Mouse (Mus musculus) mesoderm, embryonic 11.5 days (tissue): ENCODE measurements around the gene Fmod.

Experiments
- DNase-seq: peaks from one replicate; pipeline ENCODE4 v3.0.0-alpha.2; 2012; ENCODE audit warnings: low read depth, low spot score

Fmod gene

DNA sequence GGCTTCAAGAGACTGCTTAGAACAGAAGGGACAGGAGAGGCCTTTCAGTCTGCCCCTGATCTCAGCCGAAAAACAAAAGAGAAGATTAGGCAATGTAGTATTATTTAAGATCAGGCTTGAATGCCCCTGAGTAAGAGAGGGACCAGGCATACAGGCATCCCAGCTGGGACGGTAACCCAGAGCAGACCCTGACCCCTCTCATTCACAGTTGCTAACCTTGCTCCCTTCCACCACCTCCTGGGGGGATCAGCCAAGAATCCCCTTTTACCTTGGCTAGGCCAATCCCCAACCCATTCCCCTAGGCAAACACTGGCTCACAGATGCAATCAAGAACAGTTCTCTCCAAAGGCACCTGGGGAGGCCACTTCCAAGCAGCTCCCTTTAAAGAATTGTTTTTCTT, 39.7 kb downstream of the Fmod start:
- DNase-seq, result no peak

DNA sequence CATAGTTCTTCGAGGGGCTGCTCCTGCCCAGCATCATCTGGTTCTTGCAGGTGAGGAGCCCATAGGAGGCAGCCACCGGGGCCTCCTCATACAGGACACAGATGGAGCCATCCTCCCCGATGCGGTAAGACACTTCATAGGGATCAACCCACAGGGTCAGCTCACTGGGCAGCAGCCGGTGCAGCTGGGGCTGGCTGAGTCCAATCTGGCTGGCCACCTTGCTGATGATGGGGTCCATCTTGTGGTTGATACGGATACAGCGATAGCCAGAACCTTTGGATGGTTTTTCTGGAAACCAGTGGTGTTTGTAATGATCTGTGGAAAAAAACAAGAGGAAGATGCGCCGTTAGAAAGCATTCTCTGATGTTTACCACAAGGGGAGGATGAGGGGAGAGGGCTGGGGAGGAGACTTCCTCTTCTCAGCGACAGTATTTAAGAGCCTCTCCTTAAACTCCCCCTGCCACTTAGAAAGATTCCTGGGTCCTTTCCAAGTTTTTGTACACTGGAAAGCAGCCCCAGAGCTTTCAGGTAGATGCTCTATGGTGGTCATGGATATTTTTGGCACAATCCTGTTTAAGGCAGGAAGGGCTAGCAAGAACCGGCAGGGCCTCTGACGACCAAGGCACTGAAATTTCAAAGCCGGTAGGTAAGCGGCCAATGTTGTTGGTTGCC, 40.5 kb downstream of the Fmod start:
- no peak for DNase-seq

DNA sequence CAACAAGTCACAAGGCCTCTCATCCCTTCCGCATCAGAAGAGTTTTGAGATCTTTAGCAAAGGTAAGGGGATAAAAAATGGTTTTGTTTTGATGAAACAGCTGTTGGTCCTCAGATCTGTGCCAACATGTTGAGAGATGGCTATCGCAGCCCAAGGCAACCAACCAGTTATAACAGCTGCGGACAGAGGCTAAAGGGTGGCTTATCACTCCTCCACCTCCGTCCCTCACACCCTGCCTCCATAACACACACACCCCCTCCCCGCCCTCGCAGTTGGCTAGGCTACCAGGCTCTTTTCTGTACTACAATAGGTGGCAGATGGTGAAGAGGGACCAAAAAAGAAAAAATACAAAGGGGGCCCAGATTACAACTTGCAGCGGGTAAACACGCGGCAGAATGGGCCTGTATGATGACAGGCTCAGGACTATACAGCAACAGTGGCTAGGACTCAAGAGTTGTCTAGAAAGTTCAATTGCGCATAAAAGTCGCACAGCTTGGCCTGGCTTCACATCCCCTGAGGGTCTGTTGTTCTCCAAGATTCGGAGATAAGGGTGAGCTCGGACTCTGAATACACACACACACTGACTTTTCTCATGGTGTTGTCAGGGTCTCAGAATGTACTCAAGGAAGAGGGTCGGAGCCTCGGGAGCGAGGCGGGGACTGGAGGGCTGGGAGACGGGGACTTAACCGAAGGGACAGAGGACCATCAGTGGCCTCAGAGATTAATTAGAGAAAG, 41.2 kb downstream of the Fmod start:
- no peak for DNase-seq

DNA sequence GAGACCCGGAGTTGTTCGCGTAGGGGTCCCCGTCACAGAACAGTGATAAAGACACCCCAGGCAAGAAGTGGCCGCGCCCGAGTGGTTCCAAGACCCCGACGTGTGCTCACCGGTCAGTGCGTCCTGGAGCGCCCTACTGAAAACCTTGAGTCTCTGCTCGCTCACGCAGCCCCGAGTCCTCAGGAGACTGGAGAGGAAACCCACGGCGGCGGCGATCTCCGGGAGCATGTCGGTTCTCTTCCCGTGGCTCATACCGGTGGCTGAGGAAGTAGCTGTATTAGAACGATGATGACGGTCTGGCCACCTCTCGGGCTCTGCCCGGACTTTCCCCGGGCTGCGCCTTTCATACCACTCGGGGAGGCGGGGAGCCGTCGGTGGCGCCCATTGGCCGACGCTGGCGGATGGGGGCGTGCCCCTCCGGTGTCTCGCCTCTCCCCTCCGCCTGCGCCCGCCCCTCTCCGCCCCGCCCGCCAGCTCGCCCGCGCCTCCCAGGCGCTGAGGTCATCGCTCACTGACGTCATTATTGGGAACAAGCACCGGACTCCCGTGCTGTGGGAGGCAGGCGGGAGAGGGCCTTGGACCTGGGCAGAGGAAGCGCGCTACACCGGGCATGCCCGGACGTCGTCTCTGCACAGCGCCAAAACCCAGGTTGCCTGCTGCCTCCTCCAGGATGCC, 41.9 kb downstream of the Fmod start, which contains the start of gene Btg2:
Btg2 (minus strand) TSS at position 319 of the 675 bp plus-strand sequence.
- peak; percentile 97 for DNase-seq

DNA sequence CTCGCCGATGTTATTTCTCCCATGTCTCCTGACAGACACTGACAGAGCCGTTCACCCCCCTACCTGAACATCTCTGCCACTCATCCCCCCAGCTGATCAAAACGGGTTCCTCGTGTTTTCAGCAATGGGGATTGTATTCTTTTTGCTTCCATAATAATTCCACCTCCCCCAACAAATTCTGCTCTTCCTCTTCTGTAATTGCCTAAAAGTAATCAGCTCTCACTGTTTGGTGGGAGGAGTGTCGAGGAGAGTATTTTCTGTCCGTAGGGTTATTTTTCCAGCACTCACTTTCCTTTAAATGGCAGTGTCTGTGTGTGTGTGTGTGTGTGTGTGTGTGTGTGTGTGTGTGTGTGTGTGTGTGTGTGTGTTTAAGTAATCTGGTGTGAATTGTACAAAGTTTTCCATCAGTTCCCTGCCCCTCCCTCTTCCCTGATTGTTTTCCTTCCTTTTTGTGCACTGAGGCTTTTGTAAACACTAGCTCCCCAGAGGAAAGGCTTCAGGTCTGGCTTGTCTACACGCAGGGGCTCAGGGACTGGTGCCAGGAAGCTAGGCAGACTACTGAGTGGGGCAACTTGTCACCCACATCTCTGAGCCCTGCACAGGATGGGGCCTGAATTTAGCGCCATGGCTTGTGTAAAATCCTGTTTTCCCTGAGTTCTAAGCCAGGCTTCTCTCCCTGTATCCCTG, 42.6 kb downstream of the Fmod start:
- no peak for DNase-seq

DNA sequence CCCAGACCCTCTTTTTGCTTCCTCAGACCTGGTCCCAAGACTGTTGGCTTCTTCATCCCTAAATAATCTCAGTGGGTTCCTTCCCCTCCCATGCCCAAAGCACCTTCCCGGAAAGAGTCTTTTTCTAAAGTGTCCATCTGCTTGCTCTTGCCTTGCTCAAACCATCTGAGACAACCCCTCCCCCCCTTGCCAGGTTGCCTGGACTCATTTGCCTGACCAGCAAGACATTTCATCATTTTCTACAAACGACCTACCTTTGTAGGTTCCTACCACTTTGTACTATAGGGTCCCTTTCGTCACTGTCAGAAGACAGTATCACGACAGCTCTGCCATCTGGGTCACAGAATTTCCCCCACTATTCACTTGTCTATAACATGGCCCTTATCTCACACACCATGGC, 43.4 kb downstream of the Fmod start:
- no peak for DNase-seq

DNA sequence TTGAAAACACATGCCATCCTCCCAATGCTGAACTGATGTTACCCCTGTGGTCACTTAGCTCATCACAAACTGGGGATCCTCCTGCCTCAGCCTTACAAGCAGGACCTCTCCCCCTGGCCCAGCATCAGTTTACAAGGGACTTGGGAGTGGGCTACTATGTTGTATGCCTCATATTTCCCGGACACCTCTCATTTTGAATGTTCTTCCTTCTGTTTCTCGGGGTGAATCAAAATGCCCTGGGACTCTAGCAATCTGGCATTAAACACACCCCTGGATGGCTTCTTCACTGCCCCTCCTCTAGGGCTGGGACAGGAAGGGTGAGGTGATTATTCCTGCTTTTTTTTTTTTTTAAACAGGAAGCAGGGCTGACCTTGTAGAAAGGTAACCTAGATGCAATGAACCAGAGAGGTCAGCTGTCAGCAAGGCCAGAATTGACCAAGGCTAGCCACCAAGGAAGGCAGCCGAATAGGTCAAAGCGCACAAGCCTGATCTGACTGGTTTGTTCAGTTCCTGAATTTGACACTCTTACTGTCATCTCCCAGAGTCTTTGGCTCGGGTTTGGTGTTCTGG, 43.9 kb downstream of the Fmod start:
- no peak for DNase-seq

DNA sequence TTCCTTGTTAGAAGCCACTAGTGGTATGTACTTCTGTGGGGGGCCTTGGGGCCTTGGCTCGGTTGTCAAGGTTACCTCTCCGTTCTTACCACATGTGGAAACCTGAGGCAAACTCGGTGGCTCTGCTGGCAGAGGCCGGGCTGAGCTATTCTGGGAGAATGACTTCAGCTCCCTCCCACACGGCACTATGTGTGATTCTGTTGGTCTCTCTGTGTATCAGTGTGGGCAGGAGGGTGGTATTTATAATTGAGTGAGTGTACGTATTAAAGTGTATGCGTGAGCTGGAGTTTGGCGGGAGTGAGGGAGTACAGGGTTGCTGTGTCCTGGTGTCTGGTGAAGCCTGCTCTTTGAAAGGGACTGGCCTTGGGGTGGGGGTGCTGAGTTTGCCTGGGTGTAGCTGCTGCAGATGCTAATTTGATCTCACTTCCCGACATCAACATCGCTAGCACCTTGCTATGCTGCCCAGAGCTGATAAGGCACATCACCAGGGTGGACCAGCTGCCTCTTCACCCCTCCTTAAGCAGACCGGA, 46.0 kb downstream of the Fmod start:
- DNase-seq, result no peak

DNA sequence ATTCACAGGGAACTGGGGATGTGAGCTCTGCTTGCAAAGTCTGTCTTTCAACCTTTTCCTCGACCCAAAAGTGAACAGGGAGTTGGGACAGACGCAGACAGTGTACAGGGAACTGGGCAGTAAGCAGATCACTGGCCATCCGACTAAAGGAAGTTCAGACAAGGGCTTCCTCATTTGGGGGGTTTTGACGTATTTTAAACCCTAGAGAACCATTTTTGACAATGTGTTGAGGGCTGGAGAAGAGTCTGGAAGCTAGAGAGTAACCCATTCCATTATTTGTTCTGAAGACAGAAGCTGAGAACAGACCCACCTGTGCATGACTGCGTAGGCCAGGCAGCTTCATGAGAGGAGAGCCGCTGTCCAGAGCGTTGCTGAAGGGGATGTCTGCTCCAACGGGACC, 46.6 kb downstream of the Fmod start:
- DNase-seq, result no peak

DNA sequence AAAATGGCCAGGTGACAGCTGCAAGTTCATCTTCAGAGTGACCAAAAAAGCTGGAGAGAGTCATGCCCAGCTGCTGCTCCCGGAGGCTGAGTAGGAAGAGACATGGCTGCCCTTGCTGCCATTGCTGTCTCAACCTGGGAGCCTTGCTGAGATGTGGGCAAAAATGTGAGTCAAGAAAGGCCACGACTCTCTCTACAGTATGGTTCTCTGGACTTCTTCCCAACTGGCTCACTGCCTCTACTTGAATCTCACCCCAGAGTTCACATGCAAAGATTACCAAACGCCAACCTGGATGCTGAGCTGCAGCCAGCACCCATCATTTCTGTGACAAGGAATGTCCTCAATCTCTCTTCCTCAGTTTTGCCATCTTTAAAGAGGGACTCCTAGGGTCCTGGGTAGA, 47.1 kb downstream of the Fmod start:
- DNase-seq, result no peak

DNA sequence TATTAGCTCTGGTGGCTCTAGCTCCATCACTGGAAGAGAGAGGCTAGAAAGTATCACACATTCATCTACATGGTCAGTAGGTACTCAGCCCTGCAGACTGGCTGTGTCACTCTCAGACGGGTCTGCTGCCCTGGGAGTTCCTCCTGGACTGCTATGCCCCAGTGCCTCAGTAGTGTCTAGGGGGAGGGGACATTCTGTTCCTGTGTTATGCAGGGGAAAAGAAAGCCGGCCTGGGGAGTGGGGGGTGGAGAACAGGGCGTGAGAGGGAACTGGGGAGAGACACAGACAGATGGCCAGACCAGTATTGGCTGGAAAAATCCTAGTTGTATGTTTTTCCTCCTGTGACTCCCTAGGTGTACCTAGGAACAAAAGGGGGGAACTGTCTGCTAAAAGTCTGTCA, 49.0 kb downstream of the Fmod start:
- no peak for DNase-seq

DNA sequence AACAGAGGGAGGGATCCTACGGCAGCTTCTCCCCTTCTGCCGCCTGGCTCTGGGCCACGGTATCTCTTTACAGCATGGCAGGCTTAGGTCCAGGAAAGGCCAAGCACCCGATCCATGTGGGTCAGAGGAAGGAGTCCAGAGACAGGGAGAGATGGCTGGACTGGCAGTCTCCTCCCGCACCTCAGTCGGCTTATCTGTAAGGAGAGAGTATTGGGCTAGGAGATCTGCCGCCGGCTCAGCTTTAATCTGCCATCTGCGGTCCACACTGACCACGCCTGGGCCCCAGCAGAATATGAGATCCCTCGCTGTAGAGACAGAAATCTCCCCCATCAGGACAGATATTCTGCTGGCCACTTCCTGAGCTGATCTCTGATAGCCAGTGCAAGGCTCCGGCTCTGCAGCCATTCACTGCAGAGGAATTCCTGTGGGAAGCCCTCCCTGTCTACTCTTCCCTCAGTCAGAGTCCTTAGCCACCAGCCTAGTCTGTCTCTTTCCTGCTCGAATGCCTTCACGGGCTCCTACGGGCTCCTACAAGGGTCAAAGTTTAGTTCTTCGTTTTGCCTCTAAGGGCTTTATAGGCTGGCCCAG, 49.9 kb downstream of the Fmod start:
- no peak for DNase-seq

DNA sequence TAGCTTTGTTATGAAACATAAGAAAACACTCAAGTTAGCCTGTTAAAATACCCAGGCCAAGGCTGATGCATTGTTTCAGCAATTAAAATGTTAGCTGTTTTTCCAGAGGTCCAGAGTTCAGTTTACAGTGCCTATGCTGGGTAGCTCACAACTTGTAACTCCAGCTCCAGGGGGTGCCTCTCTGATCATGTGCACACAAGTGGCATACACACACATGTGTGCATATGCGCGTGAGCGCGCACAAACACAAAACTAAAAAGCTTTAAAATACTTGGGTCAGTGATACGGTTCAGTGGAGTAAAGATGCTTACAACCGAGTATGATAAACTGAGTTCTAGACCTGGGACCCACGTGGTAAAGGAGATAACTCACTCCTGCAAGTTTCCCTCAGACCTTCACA, 52.0 kb downstream of the Fmod start:
- DNase-seq, result no peak

DNA sequence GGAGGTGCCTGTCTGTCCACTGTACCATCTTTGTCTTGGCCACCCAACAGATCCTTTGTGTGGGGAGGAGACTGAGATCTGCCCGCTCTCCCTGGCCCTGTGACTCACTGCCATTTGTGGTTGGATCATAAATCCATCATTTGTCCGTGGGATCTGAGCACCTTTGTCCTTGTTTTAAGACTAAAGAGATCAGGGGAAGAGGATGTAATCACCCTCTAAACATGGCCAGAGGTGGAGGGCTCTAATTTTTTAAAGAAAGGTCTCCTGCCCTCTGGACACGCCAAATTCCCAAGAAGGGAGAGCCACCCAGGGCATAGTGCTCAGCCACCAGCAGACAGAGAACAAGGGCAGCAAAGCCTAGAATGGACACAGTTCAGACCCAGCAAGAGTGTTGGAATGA, 54.8 kb downstream of the Fmod start:
- no peak for DNase-seq

DNA sequence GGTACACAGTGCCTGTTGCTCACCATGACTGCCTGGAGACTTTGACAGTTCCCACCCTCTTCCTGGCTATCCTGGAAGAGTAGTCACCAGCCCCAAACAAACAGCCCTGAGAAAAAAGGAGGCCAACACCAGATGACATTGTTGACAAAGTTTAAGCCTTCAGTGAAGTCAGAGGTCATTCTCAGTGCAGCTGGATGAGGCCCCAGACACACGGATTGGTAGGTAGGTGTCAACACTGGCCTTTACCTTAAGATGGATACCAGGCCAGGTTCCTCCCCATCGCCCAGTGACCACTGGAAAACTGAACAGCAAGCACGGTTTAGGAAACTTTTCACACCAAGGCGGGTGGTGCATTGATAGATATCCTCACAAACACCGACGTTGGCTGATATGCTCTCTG, 55.3 kb downstream of the Fmod start:
- no peak for DNase-seq

DNA sequence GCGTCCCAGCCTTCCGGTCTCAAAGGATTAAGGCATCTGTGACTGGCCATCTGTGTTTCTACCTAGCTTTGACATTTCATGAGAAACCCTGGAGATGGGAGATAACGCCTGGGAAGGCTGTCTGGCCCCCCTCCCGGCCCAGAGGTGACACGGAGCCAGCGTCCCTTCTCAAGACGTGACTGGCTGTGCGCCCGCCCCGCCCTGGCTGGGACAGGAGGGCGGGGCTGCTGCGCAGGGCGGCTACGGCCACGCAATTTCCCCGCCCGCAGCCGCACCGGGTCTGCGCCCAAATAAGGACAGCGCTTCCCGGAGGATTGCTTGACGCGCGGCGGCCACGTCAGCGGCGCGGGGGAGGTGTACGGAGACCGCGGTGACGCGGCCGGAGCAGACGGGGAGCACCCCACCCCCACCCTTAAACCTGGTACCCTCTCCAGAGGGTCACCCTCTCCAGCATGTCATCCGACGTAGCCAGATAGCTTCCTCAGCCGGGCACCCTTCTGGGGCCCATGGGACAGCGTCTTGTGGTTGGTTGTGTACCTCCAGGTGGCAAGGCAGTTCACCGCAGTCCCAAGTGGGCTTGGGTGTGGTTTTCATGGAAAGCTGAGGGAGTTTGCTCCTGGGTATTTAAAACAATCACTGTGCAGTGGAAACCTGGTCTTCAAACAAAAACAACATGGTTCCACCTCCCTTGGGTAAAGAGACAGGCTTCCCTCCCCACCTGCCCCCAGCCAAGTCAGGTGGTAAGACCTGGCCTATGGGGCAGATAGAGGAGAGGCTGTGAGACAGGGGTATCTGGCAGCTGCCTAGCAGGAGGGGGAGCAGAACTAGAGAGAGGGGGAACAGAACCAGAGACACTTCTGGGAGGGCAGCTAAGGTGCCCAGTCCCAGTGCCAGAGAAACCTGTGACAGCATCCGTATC, 56.1 kb downstream of the Fmod start:
- DNase-seq, result peak; percentile 91

DNA sequence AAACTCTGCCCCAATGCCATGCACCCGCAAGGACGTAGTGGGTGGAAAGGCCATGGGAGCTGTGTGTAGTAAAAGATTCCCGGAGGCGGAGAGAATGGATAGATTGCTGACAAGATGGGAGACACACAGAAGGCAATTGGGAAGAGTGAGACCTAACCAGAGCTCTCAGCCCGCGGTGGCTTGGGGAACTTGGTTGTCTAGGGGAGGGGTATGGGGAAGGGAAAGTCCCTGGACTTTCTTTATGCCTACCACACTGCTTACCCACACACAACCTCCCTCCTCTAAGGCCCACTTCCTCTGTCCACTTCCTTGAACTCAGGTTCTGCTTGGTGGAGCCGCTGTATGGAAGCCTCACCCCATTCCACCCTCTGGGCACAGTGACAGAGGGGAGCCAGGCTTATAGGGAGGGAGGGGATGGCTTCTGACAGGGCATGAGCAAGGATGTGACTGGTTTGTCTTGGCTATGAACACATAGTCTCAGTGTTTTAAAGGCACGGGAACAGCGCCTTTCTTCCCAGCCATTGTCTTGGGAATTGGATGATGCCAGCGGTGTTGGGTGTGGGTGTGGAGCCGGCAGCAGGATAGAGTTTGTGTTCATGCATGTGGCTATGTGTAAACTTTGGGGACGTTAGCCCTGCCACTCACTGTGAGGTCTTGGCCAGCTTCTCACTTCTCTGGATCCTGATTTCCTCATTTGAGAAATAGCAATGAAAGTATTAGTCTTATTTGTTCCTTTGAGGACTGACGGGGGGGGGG, 56.9 kb downstream of the Fmod start:
- DNase-seq, result no peak

DNA sequence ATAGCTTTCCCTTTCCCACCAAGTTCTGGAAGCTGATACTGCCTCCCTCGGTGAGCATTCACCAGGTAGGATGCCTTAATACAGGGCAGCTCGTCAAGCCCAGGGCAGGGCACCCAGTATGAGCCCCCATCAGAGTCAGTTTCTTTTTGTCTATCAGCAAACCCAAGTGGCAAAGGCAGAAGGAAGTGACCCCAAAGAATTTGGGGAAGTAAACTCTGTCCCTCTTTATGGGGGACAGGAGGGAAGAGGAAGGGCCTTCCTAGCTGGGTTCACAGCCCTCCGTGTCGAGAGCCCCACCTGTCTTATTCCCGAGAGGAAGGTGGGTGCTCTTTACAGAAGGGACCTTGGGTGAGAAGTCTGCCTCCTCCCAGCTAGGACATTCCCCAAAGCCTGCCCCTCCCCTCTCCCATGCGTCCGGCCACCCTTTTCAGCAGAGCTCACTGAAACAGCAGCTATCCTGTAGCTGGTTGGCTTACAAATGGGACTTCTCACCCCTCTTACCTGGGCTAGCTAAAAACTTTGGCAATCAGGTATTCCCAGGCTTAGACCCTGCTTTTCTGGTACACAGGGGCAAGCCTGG, 58.1 kb downstream of the Fmod start:
- DNase-seq, result no peak

DNA sequence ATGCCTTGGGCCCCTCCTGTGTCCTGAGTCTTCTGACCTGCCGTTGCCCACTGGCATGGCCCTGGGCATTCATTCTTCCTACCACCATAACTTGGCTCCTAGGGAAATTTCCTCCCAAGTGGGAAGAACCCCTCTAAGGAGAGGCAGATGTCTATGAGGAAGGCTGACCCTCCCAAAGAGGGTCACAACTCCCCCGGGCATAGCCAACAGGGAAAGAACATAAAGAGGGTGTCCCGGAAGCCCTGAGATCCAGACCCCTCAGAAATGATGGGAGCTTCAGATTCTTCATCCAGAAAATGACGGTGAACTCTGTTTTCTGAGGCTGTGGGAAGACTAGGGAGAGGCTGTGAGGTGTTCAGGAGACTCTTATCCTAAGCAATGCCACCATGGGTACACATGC, 58.7 kb downstream of the Fmod start:
- DNase-seq, result no peak
